Mouse (Mus musculus): ENCODE results near the gene Mtap. TPM values are rescaled to one million over a fixed set of nuclear protein-coding genes. Genes with fewer than 3 reads are reported as not detected.
A peak's percentile ranks its signal among the peaks of the same experiment; 100 is the strongest.

The Mtap gene
- polyA plus RNA-seq, 1 experiment: not detected

- Histone ChIP-seq H3K27ac (ENCODE audit: insufficient read depth, low read depth, low read length) (no peak overlapping the region), H3K4me3 (ENCODE audit: insufficient read depth, low read depth, low read length) (no peak overlapping the region), H3K4me1 (ENCODE audit: control insufficient read depth, insufficient read depth, low read length) (no peaks in the 10 kb centered on the region)
- no peak for TF ChIP-seq CTCF (IDR thresholded peaks at IDR 0.05; ENCODE audit: insufficient read depth, low read depth, low read length)
- no peak for TF ChIP-seq POLR2A (IDR thresholded peaks at IDR 0.05; ENCODE audit: insufficient read depth, low read depth, low read length)
- WGBS: 77% methylated on average over 5 of the region's 5 CpGs
Observed at GRCm38 (mm10) chr4:89128937-89129277, 8.0 kb upstream of the Mtap start.

- Histone ChIP-seq H3K4me1 (ENCODE audit: control insufficient read depth, insufficient read depth, low read length) (no peaks in the 10 kb centered on the region), H3K27ac (ENCODE audit: insufficient read depth, low read depth, low read length) (no peak overlapping the region), H3K4me3 (ENCODE audit: insufficient read depth, low read depth, low read length) (no peak overlapping the region)
- 2% methylated on average over 5 of the region's 5 CpGs for WGBS
- TF ChIP-seq POLR2A (IDR thresholded peaks at IDR 0.05; ENCODE audit: insufficient read depth, low read depth, low read length): no peak
- TF ChIP-seq CTCF (IDR thresholded peaks at IDR 0.05; ENCODE audit: insufficient read depth, low read depth, low read length): no peak
Observed at GRCm38 (mm10) chr4:89129311-89129913, 7.5 kb upstream of the Mtap start.

DNA sequence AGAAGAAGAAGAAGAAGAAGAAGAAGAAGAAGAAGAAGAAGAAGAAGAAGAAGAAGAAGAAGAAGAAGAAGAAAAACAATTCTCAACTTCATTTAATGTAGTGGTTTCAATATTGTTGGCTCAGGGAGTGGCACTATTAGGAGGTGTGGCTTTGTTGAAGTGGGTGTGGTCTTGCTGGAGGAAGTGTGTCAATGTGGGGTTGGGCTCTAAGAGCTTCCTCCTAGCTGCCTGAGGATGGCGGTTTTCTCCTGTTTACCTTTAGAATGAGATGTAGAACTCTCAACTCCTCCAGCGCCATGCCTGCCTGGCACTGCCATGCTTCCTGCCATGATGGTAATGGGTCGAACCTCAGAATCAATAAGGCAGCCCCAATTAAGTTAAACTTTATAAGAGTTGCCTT, 5.1 kb upstream of the Mtap start:
- Histone ChIP-seq H3K4me1 (ENCODE audit: control insufficient read depth, insufficient read depth, low read length) (no peaks in the 10 kb centered on the region), H3K4me3 (ENCODE audit: insufficient read depth, low read depth, low read length) (no peak overlapping the region), H3K27ac (ENCODE audit: insufficient read depth, low read depth, low read length) (no peak overlapping the region)
- 93% methylated on average over 3 of the region's 3 CpGs for WGBS
- TF ChIP-seq CTCF (IDR thresholded peaks at IDR 0.05; ENCODE audit: insufficient read depth, low read depth, low read length) (no peak), POLR2A (IDR thresholded peaks at IDR 0.05; ENCODE audit: insufficient read depth, low read depth, low read length) (no peak)

- TF ChIP-seq POLR2A (IDR thresholded peaks at IDR 0.05; ENCODE audit: insufficient read depth, low read depth, low read length): no peak
- TF ChIP-seq CTCF (IDR thresholded peaks at IDR 0.05; ENCODE audit: insufficient read depth, low read depth, low read length): no peak
- WGBS: 79% methylated on average over 3 of the region's 3 CpGs
- no peak overlapping the region for H3K4me3 ChIP-seq (ENCODE audit: insufficient read depth, low read depth, low read length)
Observed at GRCm38 (mm10) chr4:89136356-89136755, 566 bp upstream of the Mtap start.

DNA sequence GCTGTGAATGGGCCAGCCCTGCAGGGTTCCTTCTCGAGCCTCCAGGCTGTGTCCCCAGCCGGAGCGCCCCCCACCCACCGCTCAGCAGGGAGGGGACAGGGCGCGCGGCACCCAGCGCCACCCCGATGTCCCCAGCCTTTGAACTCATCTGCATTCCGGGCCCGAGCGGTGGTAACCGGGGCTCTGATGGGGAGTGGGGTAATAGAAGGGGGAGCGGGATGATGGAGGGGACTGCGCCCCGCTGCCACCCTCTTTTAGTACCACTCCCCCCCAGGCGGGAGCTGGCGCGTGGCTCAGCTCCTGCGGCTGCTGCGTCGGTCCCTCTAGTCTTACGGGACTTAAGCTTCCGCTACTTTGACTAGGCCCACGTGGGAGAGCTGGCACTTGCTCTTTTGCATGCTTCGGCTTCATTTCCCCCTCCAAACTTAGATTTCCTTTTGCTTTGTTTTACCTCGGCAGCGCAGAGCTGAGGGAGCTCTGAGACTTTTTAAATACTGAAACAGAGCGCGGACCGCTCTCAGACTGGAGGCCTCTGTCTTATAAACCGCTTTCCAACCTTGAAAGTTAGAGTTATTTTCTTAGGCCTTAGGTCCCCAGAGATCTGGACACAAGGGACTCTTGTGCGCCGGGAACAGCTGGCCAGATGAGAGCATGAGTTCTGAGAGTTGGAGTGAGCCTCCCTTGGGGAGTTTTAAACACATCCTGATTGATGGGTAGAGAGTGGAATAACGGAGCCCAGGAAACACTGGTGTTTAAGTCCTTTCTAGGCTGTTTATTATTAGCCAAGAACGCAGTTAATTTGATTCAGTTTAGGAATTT, 829 bp downstream of the Mtap start:
- H3K4me1 ChIP-seq (ENCODE audit: control insufficient read depth, insufficient read depth, low read length): peaks cover 2% of the 10 kb centered on the region; the same call in 1 of the 2 replicates
- 4% methylated on average over 36 of the region's 36 CpGs for WGBS
- peak overlapping the region; percentile 80 for H3K4me3 ChIP-seq (ENCODE audit: insufficient read depth, low read depth, low read length)
- TF ChIP-seq CTCF (IDR thresholded peaks at IDR 0.05; ENCODE audit: insufficient read depth, low read depth, low read length) (no peak), POLR2A (IDR thresholded peaks at IDR 0.05; ENCODE audit: insufficient read depth, low read depth, low read length) (no peak)
- H3K27ac ChIP-seq (ENCODE audit: insufficient read depth, low read depth, low read length): no peak overlapping the region

More at GRCm38 (mm10) chr4:89136356-89136755, 566 bp upstream of the Mtap start:
- peaks cover 2% of the 10 kb centered on the region; the same call in 1 of the 2 replicates for H3K4me1 ChIP-seq (ENCODE audit: control insufficient read depth, insufficient read depth, low read length)
- no peak overlapping the region for H3K27ac ChIP-seq (ENCODE audit: insufficient read depth, low read depth, low read length)

DNA sequence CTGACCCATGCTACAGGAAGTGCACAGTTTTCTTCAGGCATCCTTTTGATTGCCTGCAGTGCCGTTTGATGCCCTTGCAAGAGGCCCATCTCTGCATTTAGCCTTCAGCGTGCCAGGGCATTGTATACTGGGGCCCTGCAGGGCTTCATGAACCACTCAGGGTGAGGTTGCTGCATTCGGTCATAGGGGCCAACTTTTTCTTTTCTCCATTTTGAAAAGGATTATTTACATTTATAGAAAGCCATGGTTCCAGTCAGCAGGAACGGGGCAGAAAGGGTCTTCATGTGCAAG, 1.4 kb downstream of the Mtap start:
- Histone ChIP-seq H3K4me3 (ENCODE audit: insufficient read depth, low read depth, low read length) (no peak overlapping the region), H3K4me1 (ENCODE audit: control insufficient read depth, insufficient read depth, low read length) (peaks cover 2% of the 10 kb centered on the region; the same call in 1 of the 2 replicates), H3K27ac (ENCODE audit: insufficient read depth, low read depth, low read length) (no peak overlapping the region)
- TF ChIP-seq POLR2A (IDR thresholded peaks at IDR 0.05; ENCODE audit: insufficient read depth, low read depth, low read length) (no peak), CTCF (IDR thresholded peaks at IDR 0.05; ENCODE audit: insufficient read depth, low read depth, low read length) (no peak)
- WGBS: 60% methylated on average over 4 of the region's 4 CpGs

DNA sequence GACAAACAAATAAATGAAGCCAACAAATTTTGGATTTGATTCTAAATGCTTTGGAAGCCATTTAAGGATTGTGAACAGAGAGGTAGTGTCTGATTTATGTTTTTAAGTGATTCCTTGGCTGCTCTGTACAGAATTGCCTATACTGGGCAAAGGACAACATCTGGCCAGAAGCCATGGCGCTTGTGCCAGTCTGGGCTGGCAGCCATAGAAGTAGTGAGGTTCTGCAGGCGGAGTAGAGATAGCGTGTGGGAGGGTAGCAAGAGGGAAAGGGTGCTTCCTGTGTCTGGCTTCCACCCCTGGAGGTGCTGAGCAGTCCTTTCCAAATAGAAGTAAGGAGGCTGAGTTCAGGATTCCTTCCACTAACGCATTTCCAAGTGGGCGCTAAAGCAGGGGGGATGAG, 3.9 kb downstream of the Mtap start:
- TF ChIP-seq CTCF (IDR thresholded peaks at IDR 0.05; ENCODE audit: insufficient read depth, low read depth, low read length) (no peak), POLR2A (IDR thresholded peaks at IDR 0.05; ENCODE audit: insufficient read depth, low read depth, low read length) (no peak)
- WGBS: 80% methylated on average over 5 of the region's 5 CpGs
- H3K27ac ChIP-seq (ENCODE audit: insufficient read depth, low read depth, low read length): no peak overlapping the region

DNA sequence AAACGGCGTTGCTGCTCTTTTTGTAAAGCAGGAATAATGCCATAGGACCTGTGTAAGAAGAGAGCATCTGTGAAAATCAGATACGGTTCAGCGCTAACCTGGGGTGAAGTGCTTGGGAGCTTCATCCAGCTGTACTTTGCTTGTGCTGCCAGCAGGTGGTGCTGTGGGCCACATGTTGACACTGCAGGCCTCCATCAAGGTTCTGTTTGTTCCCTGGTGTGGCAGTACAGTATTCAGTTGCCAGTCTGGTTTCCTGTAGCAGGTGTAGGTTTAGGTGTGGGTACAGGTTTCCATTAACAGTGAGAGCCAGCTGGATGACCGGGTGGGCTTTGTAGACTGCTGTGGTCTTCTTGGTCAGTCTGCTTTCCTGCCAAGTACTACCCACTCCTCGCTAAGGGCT, 8.5 kb downstream of the Mtap start:
- H3K4me3 ChIP-seq (ENCODE audit: insufficient read depth, low read depth, low read length): no peak overlapping the region
- 42% methylated on average over 6 of the region's 6 CpGs for WGBS
- no peaks in the 10 kb centered on the region for H3K4me1 ChIP-seq (ENCODE audit: control insufficient read depth, insufficient read depth, low read length)
- H3K27ac ChIP-seq (ENCODE audit: insufficient read depth, low read depth, low read length): no peak overlapping the region
- TF ChIP-seq POLR2A (IDR thresholded peaks at IDR 0.05; ENCODE audit: insufficient read depth, low read depth, low read length) (no peak), CTCF (IDR thresholded peaks at IDR 0.05; ENCODE audit: insufficient read depth, low read depth, low read length) (peak; percentile 70)

More for the DNA sequence above, 3.9 kb downstream of the Mtap start:
- Histone ChIP-seq H3K4me1 (ENCODE audit: control insufficient read depth, insufficient read depth, low read length) (peaks cover 2% of the 10 kb centered on the region; the same call in 1 of the 2 replicates), H3K4me3 (ENCODE audit: insufficient read depth, low read depth, low read length) (no peak overlapping the region)

DNA sequence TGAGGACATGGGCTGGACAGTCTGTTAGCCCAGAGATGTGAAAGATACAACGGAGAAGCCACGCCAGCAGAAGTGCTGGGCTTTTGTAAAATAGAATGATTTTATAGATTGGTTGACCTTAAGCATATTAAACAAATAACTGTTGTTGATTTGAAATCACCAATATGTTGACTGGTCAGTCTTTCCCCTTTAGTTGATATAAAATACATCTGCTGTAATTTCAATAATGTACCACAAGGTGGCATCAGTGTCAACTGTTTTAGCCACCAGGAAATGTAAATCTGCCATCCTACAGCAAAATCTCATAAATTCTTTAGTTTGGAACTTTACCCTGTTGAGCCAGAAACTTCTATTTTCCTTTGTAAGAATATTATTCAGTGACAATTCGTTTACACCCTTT, 9.4 kb downstream of the Mtap start:
- 46% methylated on average over 3 of the region's 3 CpGs for WGBS
- TF ChIP-seq POLR2A (IDR thresholded peaks at IDR 0.05; ENCODE audit: insufficient read depth, low read depth, low read length): no peak

More for the DNA sequence above, 9.4 kb downstream of the Mtap start:
- H3K4me1 ChIP-seq (ENCODE audit: control insufficient read depth, insufficient read depth, low read length): no peaks in the 10 kb centered on the region
- no peak overlapping the region for H3K27ac ChIP-seq (ENCODE audit: insufficient read depth, low read depth, low read length)
- no peak overlapping the region for H3K4me3 ChIP-seq (ENCODE audit: insufficient read depth, low read depth, low read length)
